Comparison of ENCODE assay signal across 9 mouse cellular contexts in the genomic region with DNA sequence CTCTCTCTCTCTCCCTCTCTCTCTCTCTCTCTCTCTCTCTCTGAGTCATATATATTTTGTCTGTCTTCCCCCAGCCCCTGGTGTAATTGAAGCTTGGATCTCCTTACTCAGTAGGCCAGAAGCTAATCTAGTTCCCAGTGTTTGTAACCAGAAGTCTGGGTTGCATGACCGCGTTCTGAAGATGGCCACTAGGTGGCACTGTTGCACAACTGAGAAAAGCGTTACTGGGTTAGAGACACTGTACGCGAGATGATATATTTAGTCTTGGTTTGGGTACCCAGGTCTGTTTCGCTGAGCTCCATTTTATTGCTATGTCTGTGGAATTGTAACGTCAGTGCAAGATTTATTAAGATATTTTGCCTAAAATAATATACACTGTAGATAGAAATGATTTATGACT. TPM values are rescaled to one million over a fixed set of nuclear protein-coding genes. Genes with fewer than 3 reads are reported as not detected.
DNase-seq lines count a peak whose midpoint lies in the region; ATAC-seq and TF ChIP-seq lines count a peak whose summit lies in the region.
"Had no signal": no experiment of that assay in that cellular context is flagged by ENCODE, and none has a peak within 500 bp of the region (broad histone marks: within the 10 kb centered on the region; RNA-seq: fewer than 3 reads in every experiment).

No protein-coding gene starts in this region.

- H3ac ChIP-seq in C2C12 (ENCODE audit: control insufficient read depth, insufficient read length, low read depth), result no peak overlapping the region

- no peaks in the 10 kb centered on the region for H3K9me3 ChIP-seq in embryonic facial prominence, embryonic 10.5 days
- no peaks in the 10 kb centered on the region for H3K9me3 ChIP-seq in limb, embryonic 11.5 days (ENCODE audit: control insufficient read depth, low read length)
- H3K9me3 ChIP-seq: embryonic facial prominence, embryonic 13.5 days had no signal

- no peak overlapping the region for H3K27ac ChIP-seq in embryonic facial prominence, embryonic 10.5 days (replicated peaks)
- no peak overlapping the region for H3K27ac ChIP-seq in limb, embryonic 11.5 days (replicated peaks; ENCODE audit: low read depth, low read length)
- H3K27ac ChIP-seq: embryonic facial prominence, embryonic 13.5 days had no signal

- peak; percentile 75 for DNase-seq in adrenal gland, postnatal 25 days
- DNase-seq in embryonic facial prominence, embryonic 10.5 days (ENCODE audit: low spot score), result peak; percentile 85
- peak; percentile 76 for DNase-seq in kidney, adult 9 months
- peak; percentile 91 for DNase-seq in limb, embryonic 11.5 days (ENCODE audit: low spot score)
- peak; percentile 31 to 47 for DNase-seq in spleen, postnatal 36 days (ENCODE audit: low spot score in 2 of 2)

- H3K79me2 ChIP-seq in C2C12 (ENCODE audit: control insufficient read depth, insufficient read depth), result no peaks in the 10 kb centered on the region

- no peak overlapping the region for H3K9ac ChIP-seq in limb, embryonic 11.5 days (ENCODE audit: low read length)
- H3K9ac ChIP-seq: embryonic facial prominence, embryonic 13.5 days had no signal

- TF ChIP-seq CTCF in C2C12 (IDR thresholded peaks at IDR 0.05; ENCODE audit: control insufficient read depth, insufficient read depth, insufficient read length), result peak; percentile 61

- H3K4me1 ChIP-seq in embryonic facial prominence, embryonic 10.5 days, result no peaks in the 10 kb centered on the region
- no peaks in the 10 kb centered on the region for H3K4me1 ChIP-seq in limb, embryonic 11.5 days (ENCODE audit: control insufficient read depth, insufficient read depth, low read length)
- H3K4me1 ChIP-seq: embryonic facial prominence, embryonic 13.5 days had no signal

- WGBS in embryonic facial prominence, embryonic 10.5 days, result 9% methylated on average over 7 of the region's 7 CpGs
- WGBS in limb, embryonic 11.5 days, result 4% methylated on average over 7 of the region's 7 CpGs

- H3K4me3 ChIP-seq in C2C12 (ENCODE audit: insufficient read depth, poor library complexity, severe bottlenecking), result no peak overlapping the region
- H3K4me3 ChIP-seq in embryonic facial prominence, embryonic 10.5 days, result no peak overlapping the region
- no peak overlapping the region for H3K4me3 ChIP-seq in limb, embryonic 11.5 days (ENCODE audit: low read depth, low read length)
- H3K4me3 ChIP-seq: embryonic facial prominence, embryonic 13.5 days had no signal

- H3K36me3 ChIP-seq in C2C12 (ENCODE audit: control insufficient read depth, insufficient read depth), result no peaks in the 10 kb centered on the region
- H3K36me3 ChIP-seq in embryonic facial prominence, embryonic 10.5 days (replicated peaks), result no peaks in the 10 kb centered on the region
- no peaks in the 10 kb centered on the region for H3K36me3 ChIP-seq in limb, embryonic 11.5 days (ENCODE audit: control insufficient read depth, insufficient read depth, low read length)
- H3K36me3 ChIP-seq: embryonic facial prominence, embryonic 13.5 days had no signal

- peaks cover 7% of the 10 kb centered on the region for H3K27me3 ChIP-seq in C2C12 (ENCODE audit: control insufficient read depth, insufficient read depth, insufficient read length)
- no peaks in the 10 kb centered on the region for H3K27me3 ChIP-seq in embryonic facial prominence, embryonic 10.5 days (replicated peaks; ENCODE audit: low read depth, poor library complexity, severe bottlenecking)
- H3K27me3 ChIP-seq in limb, embryonic 11.5 days (ENCODE audit: control insufficient read depth, insufficient read depth, low read length), result no peaks in the 10 kb centered on the region
- H3K27me3 ChIP-seq: embryonic facial prominence, embryonic 13.5 days had no signal

- ATAC-seq in granulocyte monocyte progenitor cell, adult 5-6 weeks (replicated peaks; ENCODE audit: poor library complexity, severe bottlenecking), result peak; percentile 90
- ATAC-seq in limb, embryonic 11.5 days (ENCODE audit: insufficient number of reproducible peaks, low FRiP score, low TSS enrichment, low read depth), result peak; percentile 84; the same call in 1 of the 2 replicates
- ATAC-seq in monocyte, adult 5-6 weeks (replicated peaks; ENCODE audit: insufficient number of reproducible peaks, low FRiP score, low TSS enrichment, poor library complexity, severe bottlenecking), result 0 out of 2 replicates have a peak, but pooled peaks have one; percentile 71

- H3K79me3 ChIP-seq in C2C12 (ENCODE audit: low read depth), result no peaks in the 10 kb centered on the region

- H3K4me2 ChIP-seq in limb, embryonic 11.5 days (ENCODE audit: low read depth, severe bottlenecking), result no peak overlapping the region
- H3K4me2 ChIP-seq: embryonic facial prominence, embryonic 13.5 days had no signal

TF ChIP-seq in C2C12, 6 proteins besides CTCF, POLR2A, EP300 and RAD21:
- TF ChIP-seq MYOD1 (IDR thresholded peaks at IDR 0.05; ENCODE audit: control insufficient read depth, insufficient read length, low read depth), result no peak
- TF ChIP-seq USF1 (IDR thresholded peaks at IDR 0.05; ENCODE audit: low read depth), result no peak
- no peak for TF ChIP-seq MYOG (IDR thresholded peaks at IDR 0.05; ENCODE audit: control insufficient read depth, extremely low read depth, insufficient read length)
- no peak for TF ChIP-seq CEBPB (IDR thresholded peaks at IDR 0.05; ENCODE audit: low read depth)
- TF ChIP-seq MAX (IDR thresholded peaks at IDR 0.05), result no peak
- TF ChIP-seq FOSL1 (IDR thresholded peaks at IDR 0.05; ENCODE audit: insufficient read depth, low read length, poor library complexity, severe bottlenecking), result no peak

RNA-seq across cellular contexts. Expression of a gene that starts 31.1 kb away (rescaled TPM):
- 0.23 TPM for polyA plus RNA-seq in C2C12 (2012; fragmentation: generic; extraction: Trizol)
- total RNA-seq in adrenal gland, postnatal 25 days (2021), result not detected in 2 replicates
- 0.25 and 0.45 TPM in 2 replicates for polyA plus RNA-seq in embryonic facial prominence, embryonic 10.5 days (2016; fragmentation: Nextera tagmentation; extraction: Ambion mirVana)
- total RNA-seq in granulocyte monocyte progenitor cell, adult 5-6 weeks (2014; fragmentation: Nextera tagmentation), result 0.21 and 0.26 TPM in 2 replicates
- total RNA-seq in granulocyte monocyte progenitor cell, adult 5-6 weeks (2017), result 0.26 TPM in 1 of 2 replicates, not detected in the other
- 0.75 and 1.2 TPM in 2 replicates for polyA plus RNA-seq in limb, embryonic 11.5 days (2014; fragmentation: Nextera tagmentation; extraction: Ambion mirVana)
- total RNA-seq in monocyte, adult 5-6 weeks (2017), result 0.32 TPM in 1 of 3 replicates, not detected in the others

RNA-seq across cellular contexts. Expression of a gene that starts 34.7 kb away (rescaled TPM):
- 5.8 TPM for polyA plus RNA-seq in C2C12 (2012; fragmentation: generic; extraction: Trizol)
- 17.6 and 22.6 TPM in 2 replicates for total RNA-seq in adrenal gland, postnatal 25 days (2021)
- 27.0 and 28.6 TPM in 2 replicates for polyA plus RNA-seq in embryonic facial prominence, embryonic 10.5 days (2016; fragmentation: Nextera tagmentation; extraction: Ambion mirVana)
- total RNA-seq in granulocyte monocyte progenitor cell, adult 5-6 weeks (2014; fragmentation: Nextera tagmentation), result 4.1 and 10.8 TPM in 2 replicates
- 9.4 and 14.6 TPM in 2 replicates for total RNA-seq in granulocyte monocyte progenitor cell, adult 5-6 weeks (2017)
- 28.6 and 29.2 TPM in 2 replicates for polyA plus RNA-seq in limb, embryonic 11.5 days (2014; fragmentation: Nextera tagmentation; extraction: Ambion mirVana)
- total RNA-seq in monocyte, adult 5-6 weeks (2017), result 15.9 to 24.1 TPM (median 18.5 TPM) in 3 replicates

RNA-seq across cellular contexts. Expression of a gene that starts 34.8 kb away (rescaled TPM):
- 205 TPM for polyA plus RNA-seq in C2C12 (2012; fragmentation: generic; extraction: Trizol)
- total RNA-seq in adrenal gland, postnatal 25 days (2021), result 100 and 111 TPM in 2 replicates
- polyA plus RNA-seq in embryonic facial prominence, embryonic 10.5 days (2016; fragmentation: Nextera tagmentation; extraction: Ambion mirVana), result 274 and 284 TPM in 2 replicates
- 164 and 178 TPM in 2 replicates for total RNA-seq in granulocyte monocyte progenitor cell, adult 5-6 weeks (2014; fragmentation: Nextera tagmentation)
- total RNA-seq in granulocyte monocyte progenitor cell, adult 5-6 weeks (2017), result 186 and 197 TPM in 2 replicates
- polyA plus RNA-seq in limb, embryonic 11.5 days (2014; fragmentation: Nextera tagmentation; extraction: Ambion mirVana), result 288 TPM in 2 replicates
- 69.9 to 77.0 TPM (median 73.1 TPM) in 3 replicates for total RNA-seq in monocyte, adult 5-6 weeks (2017)

RNA-seq across cellular contexts. Expression of a gene that starts 53.8 kb away (rescaled TPM):
- 4.0 TPM for polyA plus RNA-seq in C2C12 (2012; fragmentation: generic; extraction: Trizol)
- total RNA-seq in adrenal gland, postnatal 25 days (2021), result 5.4 TPM in 2 replicates
- 15.7 and 17.1 TPM in 2 replicates for polyA plus RNA-seq in embryonic facial prominence, embryonic 10.5 days (2016; fragmentation: Nextera tagmentation; extraction: Ambion mirVana)
- 8.5 and 12.7 TPM in 2 replicates for total RNA-seq in granulocyte monocyte progenitor cell, adult 5-6 weeks (2014; fragmentation: Nextera tagmentation)
- 5.7 and 6.1 TPM in 2 replicates for total RNA-seq in granulocyte monocyte progenitor cell, adult 5-6 weeks (2017)
- polyA plus RNA-seq in limb, embryonic 11.5 days (2014; fragmentation: Nextera tagmentation; extraction: Ambion mirVana), result 12.6 and 13.9 TPM in 2 replicates
- total RNA-seq in monocyte, adult 5-6 weeks (2017), result 0.95 to 3.4 TPM (median 3.2 TPM) in 3 replicates

Comparison
In these comparisons a context has a peak if more than half of its experiments do, and no peak if none do; other contexts are left out.
1. DNase-seq: peak in every context shown above with its lines; median percentile 91 in limb, embryonic 11.5 days; 85 in embryonic facial prominence, embryonic 10.5 days; 76 in kidney, adult 9 months; 75 in adrenal gland, postnatal 25 days; 39 in spleen, postnatal 36 days.